Mouse (Mus musculus): ENCODE measurements around the gene Gmppa. TPM values are rescaled to one million over a fixed set of nuclear protein-coding genes. Genes with fewer than 3 reads are reported as not detected.

Gene Gmppa
- total RNA-seq, 2 experiments from 2014 or later: 56.0 to 62.2 TPM

DNA sequence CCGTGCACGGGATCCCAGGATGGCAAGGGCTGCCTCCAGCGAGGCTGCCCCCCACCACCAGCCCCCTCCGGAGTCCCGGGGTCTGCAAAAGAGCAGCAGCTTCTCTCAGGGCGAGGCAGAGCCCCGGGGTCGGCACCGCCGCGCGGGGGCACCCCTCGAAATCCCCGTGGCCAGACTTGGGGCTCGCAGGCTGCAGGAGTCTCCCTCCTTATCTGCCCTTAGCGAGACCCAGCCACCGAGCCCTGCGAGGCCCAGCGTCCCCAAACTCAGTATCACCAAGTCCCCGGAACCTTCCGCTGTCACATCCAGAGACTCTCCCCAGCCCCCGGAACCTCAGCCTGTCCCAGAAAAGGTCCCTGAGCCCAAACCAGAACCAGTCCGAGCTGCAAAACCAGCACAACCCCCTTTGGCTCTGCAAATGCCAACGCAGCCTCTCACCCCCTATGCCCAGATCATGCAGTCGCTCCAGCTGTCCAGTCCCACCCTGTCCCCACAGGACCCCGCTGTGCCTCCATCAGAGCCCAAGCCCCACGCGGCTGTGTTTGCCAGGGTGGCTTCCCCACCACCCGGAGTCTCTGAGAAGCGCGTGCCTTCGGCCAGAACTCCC, 13.4 kb upstream of the Gmppa start:
- DNase-seq (ENCODE audit: low spot score in 2 of 2): no peak

DNA sequence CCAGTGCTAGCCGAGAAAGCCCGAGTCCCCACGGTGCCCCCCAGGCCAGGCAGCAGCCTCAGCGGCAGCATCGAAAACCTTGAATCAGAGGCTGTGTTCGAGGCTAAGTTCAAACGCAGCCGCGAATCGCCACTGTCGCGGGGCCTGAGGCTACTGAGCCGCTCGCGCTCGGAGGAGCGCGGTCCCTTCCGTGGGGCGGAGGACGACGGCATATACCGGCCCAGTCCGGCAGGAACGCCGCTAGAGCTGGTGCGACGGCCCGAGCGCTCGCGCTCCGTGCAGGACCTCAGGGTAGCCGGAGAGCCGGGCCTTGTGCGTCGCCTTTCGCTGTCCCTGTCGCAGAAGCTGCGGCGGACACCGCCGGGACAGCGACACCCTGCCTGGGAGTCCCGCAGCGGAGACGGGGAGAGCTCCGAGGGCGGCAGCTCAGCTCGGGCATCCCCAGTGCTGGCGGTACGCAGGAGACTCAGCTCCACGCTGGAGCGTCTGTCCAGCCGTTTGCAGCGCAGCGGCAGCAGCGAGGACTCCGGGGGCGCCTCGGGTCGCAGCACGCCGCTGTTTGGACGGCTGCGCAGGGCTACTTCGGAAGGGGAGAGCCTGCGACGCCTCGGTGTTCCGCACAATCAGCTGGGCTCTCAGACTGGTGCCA, 12.8 kb upstream of the Gmppa start:
- no peak for DNase-seq (ENCODE audit: low spot score in 2 of 2)

DNA sequence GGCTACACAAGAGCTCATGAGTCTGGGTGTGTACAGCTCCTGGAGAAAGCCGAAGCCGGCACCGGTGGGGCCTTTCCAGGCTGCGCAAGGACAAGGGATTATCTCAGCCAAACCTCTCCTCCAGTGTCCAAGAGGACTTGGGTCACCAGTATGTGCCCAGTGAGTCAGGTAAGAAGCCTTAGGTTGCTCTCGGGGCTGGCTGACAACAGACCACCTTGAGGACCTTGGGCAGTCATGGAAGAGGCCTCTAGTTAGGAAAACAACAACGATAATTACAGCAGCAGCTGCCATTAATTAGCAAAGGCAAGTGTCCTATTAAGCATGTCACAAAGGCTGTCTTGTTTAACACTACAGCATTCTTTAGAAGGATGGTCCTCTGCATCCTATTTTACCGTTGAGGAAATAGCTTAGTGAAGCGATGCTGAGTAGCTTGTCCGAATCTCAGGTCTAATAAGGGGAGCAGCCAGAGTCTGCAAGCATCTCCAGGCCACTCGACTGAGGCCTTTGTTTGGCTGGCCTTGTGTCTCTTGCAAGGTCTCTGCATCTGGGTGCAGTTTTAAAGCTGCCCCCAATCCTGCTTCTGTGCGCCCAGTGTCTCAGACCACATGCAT, 11.8 kb upstream of the Gmppa start:
- DNase-seq (ENCODE audit: low spot score in 2 of 2): no peak

DNA sequence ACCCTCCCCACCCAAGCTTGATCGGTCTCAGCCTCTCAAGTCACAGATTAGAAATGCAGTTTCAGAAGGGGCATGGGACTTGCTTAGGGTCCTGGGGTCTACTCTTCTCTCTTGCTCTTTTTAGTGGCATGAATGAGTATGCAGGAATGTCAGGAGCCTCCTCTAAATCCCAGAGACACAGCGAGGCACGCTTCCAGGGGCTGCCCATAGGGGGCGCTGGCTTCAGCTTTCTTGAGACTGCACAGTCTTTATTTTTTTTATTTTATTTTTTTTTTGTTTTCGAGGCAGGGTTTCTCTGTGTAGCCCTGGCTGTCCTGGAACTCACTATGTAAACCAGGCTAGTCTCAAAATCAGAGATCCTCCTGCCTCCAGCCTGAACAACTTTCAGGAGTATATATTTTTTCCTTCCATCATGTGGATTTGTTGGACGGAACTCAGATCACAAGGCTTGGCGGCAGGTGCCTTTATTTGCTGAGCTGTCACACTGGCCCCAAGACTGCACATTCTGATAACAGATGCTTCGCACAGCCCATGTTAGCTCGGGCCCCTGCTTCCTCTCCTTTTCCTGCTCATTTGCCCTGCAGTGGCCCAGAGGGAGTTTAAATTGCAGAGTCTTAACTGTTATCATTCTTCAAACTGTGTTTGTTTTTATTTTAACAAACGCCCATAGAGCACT, 9.8 kb upstream of the Gmppa start:
- no peak for DNase-seq (ENCODE audit: low spot score in 2 of 2)

DNA sequence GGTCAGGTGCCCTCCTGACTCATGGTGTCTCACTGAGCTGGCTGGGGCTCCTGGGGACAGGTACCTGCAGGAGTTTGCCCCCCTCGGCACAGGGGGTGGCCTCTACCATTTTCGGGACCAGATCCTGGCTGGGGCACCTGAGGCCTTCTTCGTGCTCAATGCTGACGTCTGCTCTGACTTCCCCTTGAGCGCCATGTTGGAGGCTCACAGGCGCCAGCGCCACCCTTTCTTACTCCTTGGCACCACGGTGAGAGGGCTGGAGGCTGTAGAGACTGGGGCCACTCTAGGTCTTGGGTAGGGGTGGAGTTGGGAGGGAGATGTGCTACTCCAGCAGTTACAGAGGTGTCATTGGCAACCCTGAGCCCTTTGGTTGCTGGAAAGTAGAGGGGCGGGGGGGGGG, 3.1 kb downstream of the Gmppa start:
- DNase-seq (ENCODE audit: low spot score in 2 of 2): no peak

DNA sequence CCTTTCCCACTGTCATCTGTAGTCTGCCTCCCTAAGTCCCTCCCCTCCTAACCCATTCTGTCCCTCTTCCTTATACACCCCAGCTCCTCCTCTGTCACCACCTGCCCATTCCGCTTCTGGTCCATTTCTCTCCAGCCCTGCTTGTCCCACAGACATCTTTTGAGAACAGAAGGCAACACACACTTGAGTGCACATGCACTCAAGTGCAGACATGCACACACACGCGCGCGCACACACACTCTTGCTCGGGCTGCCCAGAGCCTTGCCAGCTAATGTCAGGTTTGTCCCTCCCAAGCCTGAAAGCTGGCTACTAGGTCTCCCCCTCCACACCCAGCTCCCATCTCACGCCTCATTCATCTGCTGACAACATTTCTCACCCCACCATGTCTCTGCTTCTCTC, 4.9 kb downstream of the Gmppa start:
- DNase-seq (ENCODE audit: low spot score in 2 of 2): no peak

DNA sequence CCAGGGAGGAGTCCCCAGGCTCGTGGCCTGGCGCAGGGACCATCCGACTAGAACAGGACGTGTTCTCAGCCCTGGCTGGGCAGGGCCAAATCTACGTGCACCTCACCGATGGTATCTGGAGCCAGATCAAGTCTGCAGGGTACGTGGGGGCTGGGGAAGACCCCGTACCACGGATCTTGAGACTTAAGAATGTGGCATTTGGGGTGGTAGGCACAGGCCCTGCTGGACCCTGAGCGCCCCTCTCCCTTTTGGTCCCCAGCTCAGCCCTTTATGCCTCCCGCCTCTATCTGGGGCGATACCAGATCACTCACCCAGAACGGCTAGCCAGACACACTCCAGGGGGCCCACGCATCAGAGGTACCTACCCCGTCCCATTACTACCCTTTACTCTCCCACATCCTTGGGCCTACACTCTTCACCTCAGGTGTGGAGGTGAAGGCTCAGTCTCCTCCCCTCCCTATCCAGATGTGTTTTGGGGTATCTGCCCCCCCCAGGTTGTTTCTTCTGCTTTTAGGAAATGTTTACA, 5.8 kb downstream of the Gmppa start:
- no peak for DNase-seq (ENCODE audit: low spot score in 2 of 2)

DNA sequence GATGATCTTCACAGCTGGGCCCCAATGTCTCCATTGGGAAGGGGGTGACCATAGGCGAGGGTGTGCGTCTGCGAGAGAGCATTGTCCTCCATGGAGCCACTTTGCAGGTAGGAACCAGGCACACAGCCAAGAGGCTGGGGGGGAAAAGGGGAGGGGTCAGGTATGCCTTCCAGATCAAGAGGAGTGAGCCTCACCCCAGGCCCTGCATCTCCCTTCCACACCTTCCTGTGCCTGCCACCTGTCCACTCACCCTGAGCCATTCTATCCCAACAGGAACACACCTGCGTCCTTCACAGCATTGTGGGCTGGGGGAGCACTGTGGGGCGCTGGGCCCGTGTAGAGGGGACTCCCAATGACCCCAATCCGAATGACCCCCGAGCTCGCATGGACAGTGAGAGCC, 6.4 kb downstream of the Gmppa start:
- no peak for DNase-seq (ENCODE audit: low spot score in 2 of 2)

DNA sequence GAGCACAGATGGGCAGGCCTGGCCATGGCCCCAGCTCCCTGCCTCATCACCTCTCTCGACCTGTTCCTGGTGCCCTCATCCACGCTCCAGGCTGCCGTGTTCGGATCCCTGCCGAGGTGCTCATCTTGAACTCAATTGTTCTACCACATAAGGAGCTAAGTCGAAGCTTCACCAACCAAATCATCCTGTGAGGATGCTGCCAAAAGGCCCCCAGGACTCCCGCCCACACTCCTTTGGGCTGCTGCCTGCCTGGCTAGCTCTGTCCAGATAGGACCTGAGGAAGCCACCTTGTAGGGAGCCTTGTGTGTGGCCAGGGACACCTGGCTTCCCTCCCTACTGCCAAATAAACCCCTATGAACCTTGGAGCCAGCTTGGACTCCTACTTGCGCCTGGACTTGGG, 7.1 kb downstream of the Gmppa start:
- DNase-seq (ENCODE audit: low spot score in 2 of 2): no peak

DNA sequence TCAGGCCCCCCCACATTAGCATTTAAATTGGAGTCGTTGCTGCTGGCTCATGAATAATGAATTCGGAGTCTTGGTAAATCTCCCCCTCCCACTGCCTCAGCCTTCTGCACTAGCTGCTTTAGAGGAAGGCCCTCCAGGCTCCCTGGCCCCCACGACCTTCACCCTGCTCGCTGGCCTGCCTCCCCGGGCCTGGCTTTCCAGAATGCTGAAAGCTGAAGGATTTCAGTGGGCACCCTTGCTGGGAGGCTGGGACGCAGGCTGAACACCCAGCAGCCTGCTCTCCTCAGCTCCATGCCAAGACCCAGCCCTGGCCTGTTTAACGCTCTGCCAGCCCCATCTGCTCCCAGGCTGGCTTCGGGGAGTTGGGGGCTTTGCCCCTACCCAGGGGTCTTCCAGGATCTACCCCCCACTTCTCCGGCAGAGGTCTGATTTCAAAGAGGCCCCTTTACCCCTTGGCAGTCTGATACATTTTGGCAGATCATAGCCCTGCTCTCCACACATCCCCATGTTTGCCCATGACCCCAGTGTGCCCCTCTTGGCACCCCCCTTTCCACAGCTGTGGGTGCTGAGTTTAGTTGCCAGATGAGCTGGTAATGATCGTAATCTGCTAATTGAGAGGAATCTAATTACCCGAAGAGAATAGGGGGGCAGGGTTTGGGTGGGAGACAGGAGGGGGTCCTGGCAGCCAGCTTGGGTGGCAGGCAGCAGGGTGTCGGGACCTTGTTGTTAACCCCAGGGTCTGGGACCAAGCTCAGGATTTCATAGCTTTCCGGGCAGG, 7.7 kb downstream of the Gmppa start:
- no peak for DNase-seq (ENCODE audit: low spot score in 2 of 2)

DNA sequence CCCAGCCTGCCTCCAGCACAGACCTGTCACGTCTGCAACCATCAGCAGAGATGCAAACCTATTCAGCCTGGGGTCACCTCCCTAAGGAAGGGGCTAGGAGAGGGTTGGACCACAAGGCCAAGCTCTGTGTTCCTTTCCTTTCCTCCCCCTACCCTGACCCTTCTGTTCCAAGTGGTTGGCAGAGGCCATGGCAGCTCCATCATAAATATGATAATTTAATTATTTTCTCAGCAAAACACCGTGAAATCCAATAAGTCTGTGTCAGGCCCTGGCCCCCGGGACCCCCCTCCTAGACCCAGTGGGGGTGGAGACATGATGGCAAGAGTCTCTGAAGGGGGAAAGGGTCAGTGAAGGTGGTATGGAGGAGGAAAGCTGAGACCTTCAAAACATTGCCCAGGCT, 8.5 kb downstream of the Gmppa start:
- no peak for DNase-seq (ENCODE audit: low spot score in 2 of 2)

DNA sequence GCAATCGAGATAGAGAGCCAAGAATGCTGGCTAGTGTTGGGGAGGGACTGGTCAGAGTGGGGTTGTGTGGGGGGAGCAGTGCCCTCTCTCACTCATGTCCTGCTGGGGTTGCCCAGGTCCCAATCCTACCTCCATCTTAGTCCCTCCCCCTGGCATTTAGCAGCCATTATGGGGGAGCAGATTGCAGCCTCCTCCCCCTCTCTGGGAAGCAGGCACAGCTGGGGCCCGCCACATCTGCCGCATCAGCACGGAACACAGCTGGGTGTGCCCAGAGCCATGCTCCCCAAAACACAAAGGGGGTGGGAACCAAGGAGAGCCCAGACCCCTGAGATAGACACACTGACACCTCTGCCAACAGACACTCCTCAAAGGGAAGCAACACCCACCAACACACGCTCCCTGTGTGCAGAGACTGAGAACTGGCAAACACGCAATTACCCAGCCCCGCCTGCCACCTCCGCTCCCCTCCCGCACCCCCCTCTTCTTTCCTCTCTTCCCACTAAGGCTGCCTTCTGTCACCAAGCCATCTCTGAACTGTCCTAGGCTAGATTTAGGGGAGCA, 9.5 kb downstream of the Gmppa start:
- DNase-seq (ENCODE audit: low spot score in 2 of 2): peak in 1 of 2 experiments; percentile 71

DNA sequence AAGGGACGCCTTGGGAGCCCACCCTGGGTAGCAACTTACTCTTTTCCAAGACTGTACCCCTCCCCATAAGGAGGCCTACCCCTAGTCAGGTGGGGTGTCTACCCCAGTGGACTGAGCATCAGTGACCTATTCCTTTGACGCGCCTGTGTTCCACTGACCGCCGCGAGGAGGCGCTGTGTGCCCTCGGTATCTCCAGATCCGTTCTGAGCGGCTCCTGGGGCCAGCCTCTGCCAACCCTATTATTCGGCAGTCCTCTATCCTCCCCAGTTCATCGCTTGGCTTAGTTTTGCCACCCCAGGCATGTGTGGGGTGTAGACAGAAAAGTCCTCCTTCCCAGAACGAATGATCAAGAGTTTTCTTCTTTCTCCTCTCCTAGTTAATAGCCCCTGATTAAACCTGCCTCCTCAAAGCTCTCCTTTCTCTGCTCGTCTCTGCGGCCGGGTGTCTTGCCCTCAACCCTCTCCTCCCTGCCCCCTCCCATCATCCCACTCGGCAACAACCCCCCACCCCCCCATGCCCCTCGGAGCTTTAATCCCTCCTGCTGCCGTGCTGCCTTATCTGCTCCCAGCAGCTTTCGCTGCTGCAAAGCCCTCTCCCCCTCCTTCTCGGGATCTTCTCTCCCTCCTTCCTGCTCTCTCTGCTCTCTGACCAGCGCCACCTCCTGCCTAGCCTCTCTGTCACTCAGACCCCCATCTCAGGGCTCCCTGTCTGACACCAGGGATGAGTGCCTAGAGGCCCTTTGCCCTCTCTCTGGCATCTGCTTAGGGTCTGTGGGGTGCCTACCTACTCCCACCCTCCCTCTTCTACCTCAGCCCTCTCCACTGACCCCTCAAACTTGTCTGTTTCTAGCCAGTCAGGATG, 10.3 kb downstream of the Gmppa start:
- DNase-seq (ENCODE audit: low spot score in 2 of 2): peak; percentile 75 to 80

DNA sequence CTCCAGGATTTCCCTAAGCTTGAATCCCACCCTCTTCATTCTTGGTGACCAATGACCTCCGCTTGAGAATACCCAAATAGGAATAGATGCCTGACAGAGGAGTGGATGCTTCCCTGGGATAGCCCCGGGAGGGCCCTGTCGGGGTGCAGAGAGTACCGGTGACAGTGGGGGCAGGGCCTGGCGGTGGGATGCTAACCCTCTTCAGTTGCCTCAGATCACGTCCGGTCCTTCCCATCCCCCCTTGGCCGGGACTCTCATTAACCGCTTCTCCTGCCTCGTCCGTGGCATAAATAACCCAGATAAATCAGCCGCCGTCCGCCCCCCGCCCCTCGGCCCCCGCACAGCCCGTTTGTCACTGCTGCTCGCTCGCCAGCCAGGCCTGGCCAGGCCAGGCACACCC, 10.9 kb downstream of the Gmppa start:
- DNase-seq (ENCODE audit: low spot score in 2 of 2): no peak

DNA sequence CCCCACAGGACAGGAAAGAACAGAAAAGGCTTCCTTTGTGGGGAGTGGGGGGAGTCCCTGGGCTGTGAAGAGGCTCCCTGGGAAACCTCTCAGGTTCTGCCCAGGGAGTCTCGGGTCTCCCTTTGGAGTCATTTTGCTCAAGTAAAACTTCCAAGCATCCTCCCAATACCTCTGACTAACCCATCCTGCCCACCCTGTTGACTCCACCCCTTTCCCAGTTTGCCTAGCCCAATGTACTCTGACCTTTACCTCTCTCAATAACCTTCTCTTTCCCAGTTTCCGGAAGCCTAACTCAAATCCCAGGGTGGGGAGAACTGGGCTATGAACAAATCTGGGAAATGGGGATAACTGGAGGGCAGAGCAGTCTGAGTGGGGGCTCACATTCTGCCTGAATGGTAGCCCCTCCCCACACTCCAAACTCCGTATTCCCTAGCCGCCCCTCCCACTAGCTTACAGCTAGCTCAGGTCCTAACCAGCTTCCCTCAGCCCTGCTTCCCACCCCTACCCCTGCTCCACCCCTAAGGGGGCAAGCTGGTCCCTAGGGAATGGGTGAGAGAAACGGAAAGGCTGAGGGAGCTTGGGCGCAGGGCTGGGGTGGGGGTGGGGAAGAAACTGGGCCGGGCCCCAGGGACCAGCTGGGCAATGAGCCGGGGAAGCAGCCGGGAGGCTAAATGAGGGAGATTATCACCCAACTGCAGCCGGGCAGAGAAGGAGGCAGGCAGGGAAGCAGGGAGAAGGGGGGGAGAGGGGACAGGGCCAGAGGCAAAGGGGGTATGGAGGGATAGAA, 11.7 kb downstream of the Gmppa start:
- DNase-seq (ENCODE audit: low spot score in 2 of 2): no peak

DNA sequence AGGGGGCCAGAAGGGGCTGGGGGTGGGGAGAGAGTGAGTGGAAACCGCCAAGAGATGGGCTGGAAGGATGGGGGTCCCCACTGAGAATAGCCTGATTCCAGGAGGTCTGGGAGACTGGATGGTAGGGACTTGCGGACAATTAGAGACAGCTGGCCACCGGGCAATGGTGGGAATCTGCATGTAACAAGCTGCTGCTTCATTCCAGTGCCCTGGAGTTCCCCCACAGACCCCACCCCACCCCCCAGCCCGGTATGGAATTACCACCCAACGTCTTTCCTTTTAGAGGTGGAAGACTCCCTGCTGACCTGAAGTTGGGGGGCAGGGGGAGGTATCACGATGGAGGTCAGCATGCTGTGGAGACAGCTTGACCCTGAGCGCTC, 12.3 kb downstream of the Gmppa start:
- DNase-seq (ENCODE audit: low spot score in 2 of 2): no peak

DNA sequence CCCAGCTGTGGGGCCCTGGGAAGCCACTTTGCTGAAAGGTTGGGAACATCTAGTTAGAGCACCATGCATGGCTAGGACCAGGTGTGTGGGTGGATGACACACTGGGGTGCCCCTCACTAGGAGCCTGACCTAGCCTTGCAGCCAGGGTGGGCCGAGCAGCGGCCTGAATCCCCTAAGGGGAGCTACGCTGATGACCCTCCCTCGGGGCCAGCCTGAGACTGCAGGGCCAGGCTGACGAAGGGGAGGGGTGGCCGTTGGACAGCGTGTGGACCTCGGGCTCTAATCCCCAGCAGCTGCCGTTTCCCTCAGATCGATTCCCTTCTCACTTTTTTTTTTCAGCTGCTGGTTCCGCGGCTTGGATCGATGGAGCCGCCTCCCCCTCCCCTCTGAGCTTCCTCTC, 13.2 kb downstream of the Gmppa start:
- no peak for DNase-seq (ENCODE audit: low spot score in 2 of 2)

DNA sequence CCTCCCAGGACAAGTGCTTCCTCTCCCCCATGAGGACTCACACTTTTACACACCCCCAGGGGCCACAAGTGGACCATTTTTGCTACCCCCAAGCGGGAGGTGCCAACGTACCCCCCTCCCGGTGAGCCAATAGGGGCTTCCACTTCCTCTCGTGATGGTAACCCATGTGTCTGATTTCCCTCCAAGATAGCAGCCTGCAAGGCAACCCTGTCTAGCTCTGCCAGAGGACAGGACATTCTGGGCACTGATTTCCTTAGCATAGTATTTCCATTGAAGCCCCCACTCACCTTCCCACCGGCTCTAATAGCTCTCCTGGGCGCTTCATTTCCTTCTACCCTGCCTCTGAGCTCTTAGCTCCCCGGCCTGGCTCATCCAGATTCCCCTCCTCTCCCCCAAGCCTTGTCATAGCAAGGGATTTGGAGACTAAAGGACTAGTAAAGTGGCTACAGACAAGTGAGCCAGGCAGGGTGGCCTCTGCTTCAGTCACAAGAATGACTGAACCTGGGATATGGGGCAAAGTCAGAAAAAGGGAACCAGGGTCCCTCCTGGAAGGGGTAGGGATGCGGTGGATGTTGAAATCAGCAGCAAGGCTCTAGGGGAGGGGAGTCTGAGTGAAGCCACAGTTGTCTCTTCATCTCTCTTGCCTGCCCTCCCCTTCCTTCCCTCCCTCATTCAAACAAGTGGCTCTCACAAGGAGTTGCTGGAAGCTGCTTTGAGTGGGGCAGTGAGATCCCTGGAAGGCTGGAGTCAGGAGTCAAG, 13.8 kb downstream of the Gmppa start:
- no peak for DNase-seq (ENCODE audit: low spot score in 2 of 2)

Measured in layer of hippocampus, postnatal 14 days (tissue).